9 mouse cellular contexts compared by ENCODE assay signal in genomic region chr2:180115279-180115678, GRCm38 (mm10). TPM values are rescaled to one million over a fixed set of nuclear protein-coding genes. Genes with fewer than 3 reads are reported as not detected.
DNase-seq lines count a peak whose midpoint lies in the region; ATAC-seq and TF ChIP-seq lines count a peak whose summit lies in the region.
"Had no signal": no experiment of that assay in that cellular context is flagged by ENCODE, and none has a peak within 500 bp of the region (broad histone marks: within the 10 kb centered on the region; RNA-seq: fewer than 3 reads in every experiment).

No protein-coding gene starts in this region.

- H3K4me1 ChIP-seq in cortical plate, adult 2 months (ENCODE audit: control insufficient read depth, insufficient read depth, low read length), result peaks cover 20% of the 10 kb centered on the region
- H3K4me1 ChIP-seq in midbrain, embryonic 14.5 days (ENCODE audit: control insufficient read depth, insufficient read depth, low read length), result peaks cover 42% of the 10 kb centered on the region

- no peak overlapping the region for H3K9ac ChIP-seq in midbrain, embryonic 14.5 days (replicated peaks; ENCODE audit: low read length)

- no peaks in the 10 kb centered on the region for H3K9me3 ChIP-seq in midbrain, embryonic 14.5 days (ENCODE audit: control insufficient read depth, low read length)

- no peak overlapping the region for H3K4me3 ChIP-seq in C2C12 (ENCODE audit: insufficient read depth, poor library complexity, severe bottlenecking)
- no peak overlapping the region for H3K4me3 ChIP-seq in cortical plate, adult 2 months (ENCODE audit: insufficient read depth, low read length)
- no peak overlapping the region for H3K4me3 ChIP-seq in midbrain, embryonic 14.5 days (replicated peaks; ENCODE audit: low read depth, low read length)

- no peak for ATAC-seq in frontal cortex, adult (ENCODE audit: low TSS enrichment)
- no peak for ATAC-seq in midbrain, embryonic 14.5 days (ENCODE audit: low FRiP score, low TSS enrichment)

- no peaks in the 10 kb centered on the region for H3K36me3 ChIP-seq in C2C12 (ENCODE audit: control insufficient read depth, insufficient read depth)
- no peaks in the 10 kb centered on the region for H3K36me3 ChIP-seq in midbrain, embryonic 14.5 days (ENCODE audit: control insufficient read depth, insufficient read depth, low read length)

- TF ChIP-seq POLR2A in cortical plate, adult 2 months (IDR thresholded peaks at IDR 0.05; ENCODE audit: extremely low read depth, insufficient read depth, low read length), result no peak

- H3K79me2 ChIP-seq in C2C12 (ENCODE audit: control insufficient read depth, insufficient read depth), result no peaks in the 10 kb centered on the region

- DNase-seq in frontal cortex, postnatal 14 days (ENCODE audit: low spot score in 2 of 2), result peak; percentile 38 to 45
- peak; percentile 50 to 52 for DNase-seq in kidney, adult 8-10 months
- DNase-seq in midbrain, embryonic 14.5 days, result peak; percentile 67
- no peak for DNase-seq in spleen, adult 12 weeks (ENCODE audit: low spot score)
- DNase-seq in embryo, embryonic 10 days (ENCODE audit: low spot score), result no peak

- 32% methylated on average over 6 of the region's 6 CpGs for WGBS in midbrain, embryonic 14.5 days

- no peak overlapping the region for H3ac ChIP-seq in C2C12 (ENCODE audit: control insufficient read depth, insufficient read length, low read depth)

- 0 out of 2 replicates have a peak overlapping the region, but pooled peaks have one; percentile 16 for H3K27ac ChIP-seq in cortical plate, adult 2 months (ENCODE audit: insufficient read depth, low read length)
- H3K27ac ChIP-seq in midbrain, embryonic 14.5 days (replicated peaks; ENCODE audit: low read depth, low read length), result peak overlapping the region; percentile 9; the same call in 1 of the 2 replicates

- H3K79me3 ChIP-seq in C2C12 (ENCODE audit: low read depth), result no peaks in the 10 kb centered on the region

- H3K4me2 ChIP-seq in midbrain, embryonic 14.5 days (ENCODE audit: low read length), result no peak overlapping the region

- TF ChIP-seq CTCF in C2C12 (IDR thresholded peaks at IDR 0.05; ENCODE audit: control insufficient read depth, insufficient read depth, insufficient read length), result no peak
- no peak for TF ChIP-seq CTCF in cortical plate, adult 2 months (IDR thresholded peaks at IDR 0.05; ENCODE audit: extremely low read depth, insufficient read depth, low read length)

- H3K27me3 ChIP-seq in C2C12 (ENCODE audit: control insufficient read depth, insufficient read depth, insufficient read length), result peaks cover 5% of the 10 kb centered on the region
- H3K27me3 ChIP-seq in midbrain, embryonic 14.5 days (ENCODE audit: control insufficient read depth, insufficient read depth, low read length), result no peaks in the 10 kb centered on the region

TF ChIP-seq in C2C12, 6 proteins besides CTCF, POLR2A, EP300 and RAD21:
- TF ChIP-seq MYOD1 (IDR thresholded peaks at IDR 0.05; ENCODE audit: control insufficient read depth, insufficient read length, low read depth) (no peak), MAX (IDR thresholded peaks at IDR 0.05) (peak; percentile 36), CEBPB (IDR thresholded peaks at IDR 0.05; ENCODE audit: low read depth) (no peak)

RNA-seq across cellular contexts. Expression of gene Osbpl2, which starts 3.8 kb away (rescaled TPM):
- 9.2 TPM for polyA plus RNA-seq in C2C12 (2012; fragmentation: generic; extraction: Trizol)
- polyA plus RNA-seq in cortical plate, adult 2 months (2012; rRNA removed), result 45.3 and 48.2 TPM in 2 replicates
- polyA plus RNA-seq in midbrain, embryonic 14.5 days (2014; fragmentation: Nextera tagmentation; extraction: Ambion mirVana), result 67.2 and 76.6 TPM in 2 replicates

RNA-seq across cellular contexts. Expression of gene Hrh3, which starts 11.0 kb away (rescaled TPM):
- not detected for polyA plus RNA-seq in C2C12 (2012; fragmentation: generic; extraction: Trizol)
- polyA plus RNA-seq in cortical plate, adult 2 months (2012; rRNA removed), result 83.6 and 103 TPM in 2 replicates
- 2.7 and 3.8 TPM in 2 replicates for polyA plus RNA-seq in midbrain, embryonic 14.5 days (2014; fragmentation: Nextera tagmentation; extraction: Ambion mirVana)
- polyA plus RNA-seq: liver, embryonic 16.5 days had no signal

RNA-seq across cellular contexts. Expression of gene Mtg2, which starts 44.9 kb away (rescaled TPM):
- 18.0 TPM for polyA plus RNA-seq in C2C12 (2012; fragmentation: generic; extraction: Trizol)
- 27.4 and 28.4 TPM in 2 replicates for polyA plus RNA-seq in cortical plate, adult 2 months (2012; rRNA removed)
- 32.2 and 35.4 TPM in 2 replicates for polyA plus RNA-seq in midbrain, embryonic 14.5 days (2014; fragmentation: Nextera tagmentation; extraction: Ambion mirVana)

RNA-seq across cellular contexts. Expression of gene Adrm1, which starts 56.0 kb away (rescaled TPM):
- polyA plus RNA-seq in C2C12 (2012; fragmentation: generic; extraction: Trizol), result 204 TPM
- polyA plus RNA-seq in cortical plate, adult 2 months (2012; rRNA removed), result 89.8 and 92.1 TPM in 2 replicates
- 158 and 179 TPM in 2 replicates for polyA plus RNA-seq in midbrain, embryonic 14.5 days (2014; fragmentation: Nextera tagmentation; extraction: Ambion mirVana)

Comparison
In these comparisons a context has a peak if more than half of its experiments do, and no peak if none do; other contexts are left out.
1. DNase-seq: peak in frontal cortex, postnatal 14 days (2 of 2), kidney, adult 8-10 months (2 of 2) and midbrain, embryonic 14.5 days (single experiment); none in spleen, adult 12 weeks (single experiment) and embryo, embryonic 10 days (single experiment).
2. RNA of gene Hrh3, which starts 11.0 kb away (polyA plus RNA-seq): 83.6 to 103 TPM in cortical plate, adult 2 months; 2.7 to 3.8 TPM in midbrain, embryonic 14.5 days and not detected in C2C12 (single experiment); every median in the first group is over 10 times any median in the second.